Mouse (Mus musculus) regulatory T cell (primary cell): ENCODE measurements around the gene D2hgdh.

ENCODE experiments used
- in situ Hi-C: fragments of 300-600 bp; cut with MboI, MseI; formaldehyde crosslinking; loops from one replicate; pipeline ENCODE4 v1.15.1; 2025; ENCODE audit warnings: high pct_unique_total_duplicates

Gene D2hgdh

DNA sequence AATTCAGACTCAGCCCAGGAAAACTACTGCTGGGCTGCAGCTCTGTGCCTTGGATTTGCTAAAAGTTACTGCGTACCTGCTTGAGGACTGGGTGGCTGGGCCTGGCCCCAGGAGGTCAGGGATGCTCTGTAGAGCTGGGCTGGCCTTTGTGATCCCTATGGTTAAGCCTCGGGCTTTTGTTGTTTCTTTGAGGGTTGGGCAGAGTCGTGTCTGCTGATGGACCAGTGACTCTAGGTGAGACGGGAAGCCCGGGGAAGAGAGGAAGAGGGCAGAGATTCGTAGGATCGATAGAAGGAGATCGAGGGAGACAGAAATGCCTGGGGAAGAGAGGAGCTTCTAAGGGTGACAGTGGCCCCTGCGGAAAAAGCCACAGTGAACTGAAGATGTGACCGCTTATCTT is at the start of gene D2hgdh:
Gene D2hgdh (plus strand): TSS at position 301 of the 400 bp plus-strand sequence.
- in situ Hi-C loops = no loop called here

- in situ Hi-C loops = no loop called here
Measured at GRCm38 (mm10) chr1:93776686-93777085, 48.0 kb upstream of the D2hgdh start.

- in situ Hi-C loops = no loop called here
Measured at GRCm38 (mm10) chr1:93786912-93787311, 37.8 kb upstream of the D2hgdh start.

- in situ Hi-C loops = no loop called here
Measured at GRCm38 (mm10) chr1:93794526-93794925, 30.2 kb upstream of the D2hgdh start.

DNA sequence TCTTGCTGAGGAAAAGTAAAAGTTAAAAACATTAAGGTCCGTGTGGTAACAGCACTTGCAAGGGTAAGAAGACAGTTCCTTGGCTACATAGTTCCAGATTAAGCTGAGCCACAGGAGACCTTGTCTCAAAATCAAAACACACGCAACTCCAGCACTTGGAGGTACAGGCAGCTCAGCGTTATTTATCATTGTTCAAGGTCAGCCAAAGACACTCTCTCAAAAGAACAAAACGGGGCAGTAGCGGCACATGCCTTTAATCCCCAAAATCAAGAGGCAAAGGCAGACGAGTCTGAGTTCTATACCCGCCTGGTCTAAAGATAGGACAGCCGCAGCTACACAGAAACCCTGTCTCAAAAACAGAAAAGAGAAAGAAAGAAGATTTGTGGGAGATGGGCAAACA is 28.8 kb upstream of the D2hgdh start:
- in situ Hi-C loops = no loop called here

DNA sequence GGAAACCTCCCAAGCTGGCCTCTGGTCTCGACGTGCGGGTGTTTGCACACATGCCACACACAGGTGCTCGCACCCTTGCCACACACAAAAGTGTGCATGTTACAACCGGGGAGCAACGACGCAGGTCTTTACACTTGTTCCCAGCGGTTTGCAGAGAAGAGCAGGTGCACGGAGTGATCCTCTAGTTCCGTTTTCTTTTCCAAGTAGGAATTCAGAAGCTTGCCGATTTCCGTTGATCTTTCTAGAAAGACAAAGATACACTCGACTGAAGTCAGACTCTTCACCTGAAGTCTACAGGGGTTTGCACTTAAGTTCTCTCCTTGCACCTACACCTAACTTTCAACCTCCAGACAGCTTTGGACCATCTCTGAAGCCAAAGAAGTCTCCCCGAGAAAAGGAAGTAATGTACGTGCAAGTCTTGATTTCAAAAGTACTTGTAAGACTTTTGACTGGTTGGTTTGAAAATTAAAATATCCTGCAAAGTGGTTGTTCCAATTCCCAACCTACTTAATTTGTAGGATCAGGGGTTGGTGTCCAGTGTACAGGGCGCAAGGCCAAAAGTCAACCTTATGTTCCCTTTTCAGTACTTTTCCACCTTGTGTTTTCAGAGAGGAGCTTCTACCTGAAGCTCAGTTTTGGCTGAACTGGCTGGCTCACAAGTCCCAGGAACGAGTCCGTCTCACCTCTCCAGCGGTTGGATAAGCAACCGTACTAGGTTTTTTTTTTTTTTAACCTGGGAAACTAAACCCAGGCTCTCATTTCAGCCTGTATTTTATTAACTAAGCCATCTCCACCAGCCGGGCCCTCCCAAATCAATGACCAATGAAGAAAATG is 23.8 kb upstream of the D2hgdh start:
- in situ Hi-C loops = no loop called here

DNA sequence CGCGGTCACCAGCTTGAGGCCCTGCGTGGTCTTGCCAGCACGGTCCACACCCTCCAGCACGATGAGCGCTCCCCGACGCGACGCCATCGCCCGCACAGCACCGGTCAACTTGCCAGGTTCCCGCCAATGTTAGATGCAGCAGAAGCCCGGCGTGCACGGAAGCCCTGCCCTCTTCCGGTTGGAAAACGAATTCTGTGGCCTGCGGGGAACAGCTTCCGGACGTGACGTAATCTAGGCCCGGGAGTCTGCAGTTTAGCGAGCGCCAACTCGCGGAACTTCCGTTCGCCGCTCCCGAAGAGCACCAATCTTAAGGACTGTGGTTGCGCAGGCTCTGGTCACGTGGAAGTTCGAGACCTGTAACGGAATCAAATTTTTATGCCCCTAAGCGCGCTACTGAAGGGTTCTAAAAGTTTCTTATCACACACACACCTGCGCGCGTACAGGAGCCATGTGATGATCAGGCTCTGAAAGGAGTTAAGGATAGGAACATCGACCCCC is 22.9 kb upstream of the D2hgdh start, which contains the start of gene Dtymk:
Gene Dtymk (minus strand): TSS at position 194 of the 498 bp plus-strand sequence.
- in situ Hi-C loops = no loop called here

DNA sequence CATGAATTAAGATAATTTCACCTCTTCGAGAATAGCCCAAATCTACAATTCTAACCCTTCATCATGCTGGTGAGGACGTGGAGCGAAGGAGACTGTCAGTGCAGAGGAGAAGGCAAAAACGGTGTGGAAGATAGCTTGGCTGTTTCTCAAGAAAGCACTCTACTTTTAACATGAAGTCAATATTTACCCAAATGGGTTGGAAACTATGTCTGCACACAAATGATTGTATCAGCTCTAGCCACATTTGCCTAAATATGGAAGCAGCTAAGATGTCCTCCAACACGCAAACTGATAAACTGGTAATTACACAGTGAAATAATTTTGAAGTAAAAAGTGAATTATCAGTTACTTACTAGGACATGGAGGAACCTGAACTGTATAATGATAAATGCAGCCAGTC is 21.9 kb upstream of the D2hgdh start:
- in situ Hi-C loops = no loop called here

- in situ Hi-C loops = no loop called here
Measured at GRCm38 (mm10) chr1:93803556-93804507, 20.9 kb upstream of the D2hgdh start, which contains the start of gene Ing5. Gene Ing5 (plus strand): TSS chr1:93803965.

GRCm38 (mm10) chr1:93804818-93805217 is 19.9 kb upstream of the D2hgdh start:
- in situ Hi-C loops = no loop called here

DNA sequence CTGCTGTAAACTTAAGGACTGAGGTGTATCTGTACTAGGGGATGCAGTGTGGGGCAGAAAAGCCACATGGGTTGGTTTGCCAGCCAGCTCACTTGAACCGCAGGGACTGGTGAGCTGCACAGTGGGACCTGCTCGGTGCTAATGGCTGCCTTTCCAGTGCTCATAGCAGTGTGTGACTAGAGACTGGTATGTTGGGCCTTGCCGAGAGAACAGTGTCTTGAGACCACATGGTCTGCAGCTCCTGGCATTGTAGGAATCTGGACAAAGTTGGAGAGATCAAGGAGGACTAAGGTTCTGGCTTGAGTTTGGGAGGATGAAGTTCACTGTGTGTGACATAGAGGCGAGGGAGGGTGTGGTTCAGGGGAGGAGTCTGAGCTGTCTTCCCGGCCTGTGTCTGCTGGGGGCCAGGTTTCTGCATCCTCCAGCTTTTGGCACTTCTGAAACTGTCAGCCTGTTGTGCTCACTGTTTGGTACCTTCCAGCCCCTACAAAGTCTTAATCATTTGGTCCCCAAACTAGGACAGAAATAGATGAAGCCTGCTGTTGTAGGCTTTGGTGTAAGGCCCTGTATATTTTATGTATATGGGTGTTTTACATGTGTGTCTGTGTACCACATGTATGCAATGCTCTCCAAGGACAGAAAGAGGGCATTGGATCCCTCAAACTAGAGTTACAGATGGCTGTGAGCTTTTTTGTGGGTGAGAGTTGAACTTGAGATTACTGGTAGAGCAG is 19.3 kb upstream of the D2hgdh start:
- in situ Hi-C loops = no loop called here

DNA sequence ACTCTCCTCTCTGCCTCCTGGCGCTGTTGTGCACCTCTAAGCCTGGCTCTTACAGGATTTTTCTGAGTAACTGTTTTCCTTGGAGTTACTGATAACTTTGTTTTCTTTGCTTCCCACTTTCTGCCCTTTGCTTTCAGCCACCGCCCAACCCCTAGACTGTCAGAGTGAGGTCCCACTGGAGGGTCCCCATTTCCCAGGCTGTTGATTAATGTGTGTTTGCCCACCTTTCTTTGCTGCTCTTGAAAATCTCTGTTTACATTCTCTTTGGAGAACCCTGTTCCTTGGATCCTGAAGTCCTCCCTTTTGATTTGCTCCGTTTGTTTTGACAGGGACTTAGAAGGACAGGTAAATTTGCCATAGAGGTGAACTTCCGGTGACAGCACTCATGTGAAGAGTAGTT is 15.8 kb upstream of the D2hgdh start:
- in situ Hi-C loops = no loop called here

- in situ Hi-C loops = no loop called here
Measured at GRCm38 (mm10) chr1:93810011-93810410, 14.7 kb upstream of the D2hgdh start.

DNA sequence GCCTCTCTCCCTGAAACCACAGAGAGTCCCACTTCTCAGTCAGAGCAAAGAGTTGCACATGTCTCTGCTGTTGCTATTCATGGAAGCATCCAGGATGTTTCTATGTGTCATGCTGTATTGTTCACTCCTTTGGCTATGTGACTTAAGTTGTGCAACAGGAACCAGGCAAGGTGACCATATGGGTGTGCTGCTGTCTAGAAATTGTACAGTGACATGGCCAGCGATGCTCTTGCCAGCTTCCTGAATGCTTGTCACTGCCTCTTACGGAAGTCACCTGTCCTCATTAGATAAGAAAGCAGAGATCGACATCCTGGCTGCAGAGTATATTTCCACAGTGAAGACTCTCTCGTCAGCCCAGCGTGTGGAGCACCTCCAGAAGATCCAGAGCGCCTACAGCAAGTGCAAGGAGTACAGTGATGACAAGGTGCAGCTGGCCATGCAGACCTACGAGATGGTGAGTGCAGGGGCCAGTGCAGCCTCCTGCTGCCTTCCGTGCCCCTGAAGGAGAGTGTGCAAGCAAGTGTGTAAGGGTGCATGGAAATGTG is 13.1 kb upstream of the D2hgdh start:
- in situ Hi-C loops = no loop called here

- in situ Hi-C loops = no loop called here
Measured at GRCm38 (mm10) chr1:93817823-93818532, 6.7 kb upstream of the D2hgdh start.

- in situ Hi-C loops = no loop called here
Measured at GRCm38 (mm10) chr1:93818722-93819121, 6.0 kb upstream of the D2hgdh start.

- in situ Hi-C loops = no loop called here
Measured at GRCm38 (mm10) chr1:93823796-93824495, 763 bp upstream of the D2hgdh start.

GRCm38 (mm10) chr1:93825105-93825674 is 481 bp downstream of the D2hgdh start:
- in situ Hi-C loops = no loop called here

DNA sequence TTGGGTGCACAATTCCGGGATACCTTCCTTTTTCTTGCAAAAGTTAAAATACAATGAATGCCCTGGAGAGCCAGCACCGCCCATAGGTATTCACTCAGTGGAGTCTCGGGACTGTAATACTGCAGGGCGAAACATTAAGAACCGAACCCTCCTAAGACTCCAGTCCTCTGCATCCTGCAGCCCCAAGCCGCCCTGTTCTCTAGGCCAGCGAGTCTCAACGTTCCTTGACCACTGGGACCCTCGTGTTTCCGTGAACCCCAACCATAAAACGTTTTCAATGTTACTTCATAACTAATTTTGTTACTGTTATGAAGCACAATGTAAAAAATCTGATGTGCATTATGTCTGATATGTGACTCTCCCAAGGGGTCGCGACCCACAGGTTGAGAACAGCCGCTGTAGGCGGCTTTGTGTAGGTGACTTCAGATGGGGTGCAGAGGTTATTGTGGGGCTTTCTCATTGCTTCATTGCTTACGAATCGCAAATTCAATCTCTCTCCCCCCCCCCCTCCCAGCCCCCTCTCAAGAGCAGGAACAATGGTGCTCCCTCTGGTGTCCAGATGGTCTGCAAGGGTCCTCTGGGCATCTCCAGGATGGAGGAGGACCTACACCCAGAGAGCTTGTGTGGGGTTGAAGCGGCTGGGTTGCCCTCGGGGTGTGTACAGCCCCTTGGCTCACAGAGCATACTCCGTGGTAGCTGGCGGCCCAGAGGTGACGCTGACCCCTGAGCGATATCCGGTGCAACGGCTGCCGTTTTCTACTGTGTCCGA is 1.2 kb downstream of the D2hgdh start:
- in situ Hi-C loops = no loop called here
